Mouse (Mus musculus): ENCODE data around the gene Rrm2.

Gene Rrm2

DNA sequence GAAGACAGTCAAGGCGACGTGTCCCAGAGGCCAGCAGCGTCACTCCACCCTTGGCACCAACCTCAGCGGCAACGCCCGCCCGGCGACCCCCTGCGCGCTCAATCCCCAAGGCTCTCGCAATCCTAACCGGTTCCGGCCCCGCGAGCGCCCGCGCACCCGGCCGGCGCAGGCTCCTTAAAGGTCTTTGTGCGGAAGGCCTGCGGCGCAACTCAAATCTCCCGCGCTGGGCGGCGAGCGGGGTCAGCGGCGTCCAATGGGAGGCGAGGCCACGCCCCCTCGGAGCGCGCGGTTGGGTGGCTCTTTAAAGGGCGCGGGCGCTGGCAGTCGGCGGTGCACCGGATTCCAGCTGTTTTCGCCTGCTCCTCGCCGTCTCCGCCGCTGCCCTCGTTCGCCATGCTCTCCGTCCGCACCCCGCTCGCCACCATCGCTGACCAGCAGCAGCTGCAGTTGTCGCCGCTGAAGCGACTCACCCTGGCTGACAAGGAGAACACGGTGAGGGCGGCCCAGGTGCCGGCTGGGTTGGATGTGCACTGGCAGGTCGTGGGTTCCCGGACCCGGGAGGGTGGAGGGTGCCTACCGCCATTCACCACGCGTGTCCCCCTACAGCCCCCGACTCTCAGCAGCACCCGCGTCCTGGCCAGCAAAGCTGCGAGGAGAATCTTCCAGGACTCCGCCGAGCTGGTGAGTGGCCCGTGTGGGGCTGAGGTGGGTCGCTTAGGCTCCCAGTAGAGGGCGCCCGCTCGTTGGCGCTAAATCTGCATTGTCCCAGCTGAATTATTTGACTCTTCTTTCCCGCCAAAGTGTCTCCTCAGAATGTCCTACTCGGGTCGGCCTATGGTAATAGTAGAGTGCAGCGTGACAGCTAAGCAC is at the start of gene Rrm2:
Gene Rrm2, plus strand, starts transcription at position 288 of the 870 bp plus-strand sequence.
- in situ Hi-C loops (cut with MboI; ENCODE audit: low pct_unique_long_range_greater_than_20kb in 1 of 2, low sequenced_read_pairs in 2 of 2, unreplicated experiment in 1 of 2), result no loop called here

DNA sequence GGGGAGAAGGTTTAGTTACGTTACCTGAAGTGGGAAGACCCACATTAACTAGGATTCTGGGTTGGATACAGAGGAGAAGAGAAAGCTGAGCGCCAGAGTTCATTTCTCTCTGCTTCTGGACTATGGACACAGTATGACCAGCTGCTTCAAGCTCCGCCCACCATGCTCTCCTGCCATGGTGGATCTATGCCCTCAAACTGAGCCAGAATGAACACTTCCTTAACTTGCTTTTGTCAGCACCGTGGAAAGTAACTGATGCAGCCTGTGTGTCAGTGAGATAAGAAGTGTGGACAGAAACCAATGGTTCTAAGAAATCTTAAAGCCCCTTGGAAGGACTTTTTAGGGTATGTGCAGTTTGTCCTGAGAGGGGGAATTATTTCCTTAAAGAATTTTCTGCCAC is 49.0 kb upstream of the Rrm2 start:
- in situ Hi-C loops (cut with MboI; ENCODE audit: low pct_unique_long_range_greater_than_20kb in 1 of 2, low sequenced_read_pairs in 2 of 2, unreplicated experiment in 1 of 2), result no loop called here

DNA sequence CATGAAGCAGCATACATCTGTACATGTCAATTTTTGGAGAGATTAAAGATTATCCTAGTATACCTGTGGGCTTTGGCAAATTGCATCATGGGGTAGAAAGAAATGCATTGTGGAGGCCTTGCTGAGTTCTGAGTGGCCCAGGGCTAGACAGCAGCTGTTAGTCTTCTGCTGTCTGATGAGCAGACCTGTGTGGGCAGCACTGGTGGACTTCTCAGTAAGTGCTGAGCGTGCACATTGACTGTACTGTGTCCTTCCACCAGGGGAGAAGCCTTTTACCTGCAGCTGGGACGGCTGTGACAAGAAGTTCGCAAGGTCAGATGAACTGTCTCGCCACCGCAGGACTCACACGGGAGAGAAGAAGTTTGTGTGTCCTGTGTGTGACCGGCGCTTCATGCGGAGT is 48.1 kb upstream of the Rrm2 start:
- in situ Hi-C loops (cut with MboI; ENCODE audit: low pct_unique_long_range_greater_than_20kb in 1 of 2, low sequenced_read_pairs in 2 of 2, unreplicated experiment in 1 of 2), result no loop called here

GRCm38 (mm10) chr12:24661100-24661499 is 46.9 kb upstream of the Rrm2 start:
- in situ Hi-C loops (cut with MboI; ENCODE audit: low pct_unique_long_range_greater_than_20kb in 1 of 2, low sequenced_read_pairs in 2 of 2, unreplicated experiment in 1 of 2), result no loop called here

- in situ Hi-C loops (cut with MboI; ENCODE audit: low pct_unique_long_range_greater_than_20kb in 1 of 2, low sequenced_read_pairs in 2 of 2, unreplicated experiment in 1 of 2), result no loop called here
These were observed 45.9 kb upstream of the Rrm2 start for GRCm38 (mm10) chr12:24662131-24662530.

DNA sequence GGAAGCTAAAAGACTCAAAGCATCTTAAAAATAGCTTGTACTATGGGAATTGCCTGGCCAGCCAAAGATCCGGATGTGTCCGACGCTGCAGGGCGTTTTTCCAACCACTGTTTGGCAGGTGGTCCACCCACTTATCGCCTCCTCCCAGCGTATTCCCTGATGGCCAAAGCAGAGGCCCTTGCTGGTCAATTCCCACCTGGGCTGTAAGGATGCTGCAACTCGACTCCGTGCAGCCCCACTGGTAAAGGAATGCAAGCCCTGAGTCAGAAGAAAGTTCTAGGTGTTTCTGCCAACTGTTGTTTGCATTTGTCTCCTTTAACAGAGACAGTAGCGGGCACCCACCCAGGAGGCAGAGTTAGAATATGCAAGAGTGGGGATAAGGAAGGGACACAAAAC is 27.9 kb upstream of the Rrm2 start:
- in situ Hi-C loops (cut with MboI; ENCODE audit: low pct_unique_long_range_greater_than_20kb in 1 of 2, low sequenced_read_pairs in 2 of 2, unreplicated experiment in 1 of 2), result no loop called here

DNA sequence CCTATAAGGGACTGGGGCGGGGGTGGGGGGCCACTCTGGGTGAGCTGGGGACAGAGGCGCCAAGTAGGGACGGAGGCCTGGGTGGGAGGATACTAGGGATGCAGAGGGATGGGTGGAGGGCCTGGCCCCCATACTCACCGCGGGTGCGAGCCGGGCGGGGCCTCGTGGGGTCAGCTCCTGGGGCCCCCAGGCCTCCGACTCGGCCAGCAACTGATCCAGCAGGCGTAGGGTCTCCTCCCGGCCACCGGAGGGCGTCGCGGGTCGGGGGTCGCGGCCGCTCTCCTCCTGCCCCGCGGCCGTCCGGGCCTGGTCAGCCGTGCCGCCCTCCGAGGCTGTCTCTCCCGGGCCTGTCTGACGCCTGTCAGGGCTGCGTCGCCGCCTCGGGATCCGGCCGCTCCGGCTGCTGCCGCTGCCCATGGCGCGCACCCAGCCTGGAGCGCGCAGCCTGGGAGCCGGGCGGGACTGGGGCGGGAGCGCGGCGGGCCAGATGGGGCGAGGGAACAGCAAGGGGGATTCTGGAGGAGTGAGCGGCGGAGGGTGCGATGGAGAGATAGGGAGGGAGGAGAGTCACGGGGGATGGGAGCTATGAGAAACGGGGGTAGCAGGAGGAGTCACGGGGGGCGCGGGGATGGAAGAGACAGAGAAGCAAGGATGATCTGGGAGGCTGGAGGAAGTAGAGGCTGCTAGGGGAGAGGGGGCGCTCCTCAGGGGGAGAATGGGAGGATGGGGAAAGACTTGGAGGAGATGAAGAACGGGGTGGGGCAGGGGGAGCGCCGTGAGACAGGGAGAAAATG is 27.4 kb upstream of the Rrm2 start:
- in situ Hi-C loops (cut with MboI; ENCODE audit: low pct_unique_long_range_greater_than_20kb in 1 of 2, low sequenced_read_pairs in 2 of 2, unreplicated experiment in 1 of 2), result no loop called here

GRCm38 (mm10) chr12:24681286-24682023 is 26.6 kb upstream of the Rrm2 start, which contains the start of gene Cys1:
Gene Cys1, minus strand, starts transcription at chr12:24681813.
- in situ Hi-C loops (cut with MboI; ENCODE audit: low pct_unique_long_range_greater_than_20kb in 1 of 2, low sequenced_read_pairs in 2 of 2, unreplicated experiment in 1 of 2), result no loop called here

DNA sequence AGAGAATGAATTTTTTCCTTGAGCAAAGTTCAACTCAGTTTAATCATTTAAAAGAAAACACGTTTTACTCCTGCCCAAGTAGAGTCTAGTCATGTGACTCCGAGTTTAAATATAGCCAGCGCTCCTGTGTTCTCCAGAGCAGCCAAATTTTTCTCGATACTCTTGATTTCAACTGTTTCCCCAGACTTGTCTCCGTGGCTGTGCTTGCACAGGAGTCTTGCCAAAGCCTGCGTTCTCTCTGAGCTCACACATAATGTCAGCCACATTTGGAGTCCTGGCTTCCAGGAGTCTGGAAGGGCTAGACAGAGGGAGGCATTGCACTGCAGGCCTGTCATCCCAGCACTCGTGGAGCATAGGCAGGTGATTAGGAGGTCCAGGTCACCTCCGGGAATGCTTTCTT is 25.5 kb upstream of the Rrm2 start:
- in situ Hi-C loops (cut with MboI; ENCODE audit: low pct_unique_long_range_greater_than_20kb in 1 of 2, low sequenced_read_pairs in 2 of 2, unreplicated experiment in 1 of 2), result no loop called here

- in situ Hi-C loops (cut with MboI; ENCODE audit: low pct_unique_long_range_greater_than_20kb in 1 of 2, low sequenced_read_pairs in 2 of 2, unreplicated experiment in 1 of 2), result no loop called here
These were observed 24.6 kb upstream of the Rrm2 start for GRCm38 (mm10) chr12:24683461-24683860.

- in situ Hi-C loops (cut with MboI; ENCODE audit: low pct_unique_long_range_greater_than_20kb in 1 of 2, low sequenced_read_pairs in 2 of 2, unreplicated experiment in 1 of 2), result no loop called here
These were observed 21.9 kb upstream of the Rrm2 start for GRCm38 (mm10) chr12:24686038-24686695.

DNA sequence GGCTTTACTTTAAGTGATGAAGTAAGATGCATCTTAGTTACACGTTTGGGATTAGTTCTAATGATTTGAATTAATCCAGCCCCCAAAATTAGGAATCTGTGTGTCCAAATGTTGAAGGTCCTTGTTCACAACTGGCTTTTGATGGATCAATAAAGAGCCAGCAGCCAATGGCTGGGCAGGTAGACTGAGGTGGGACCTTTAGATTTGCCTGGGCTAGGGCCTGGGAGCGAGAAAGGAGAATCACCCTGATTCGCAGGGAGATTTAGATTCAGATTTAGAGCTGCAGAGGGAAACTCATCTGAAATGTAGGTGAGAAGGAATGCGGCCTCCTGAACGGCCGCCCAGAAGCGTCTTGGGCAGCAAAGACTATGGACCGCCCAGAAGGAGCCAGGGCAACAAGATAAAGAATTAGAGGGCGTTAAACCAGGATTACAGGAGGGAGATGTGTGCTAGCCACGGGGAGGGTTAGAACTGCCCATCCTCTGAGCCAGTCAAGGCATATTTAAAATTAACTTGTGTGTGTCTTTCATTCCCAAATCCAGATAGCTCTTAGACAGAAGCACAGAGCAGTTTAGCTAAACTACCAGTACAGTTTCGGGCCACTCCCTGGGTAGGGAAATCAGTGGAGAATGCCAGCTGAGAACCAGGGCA is 21.2 kb upstream of the Rrm2 start:
- in situ Hi-C loops (cut with MboI; ENCODE audit: low pct_unique_long_range_greater_than_20kb in 1 of 2, low sequenced_read_pairs in 2 of 2, unreplicated experiment in 1 of 2), result no loop called here

DNA sequence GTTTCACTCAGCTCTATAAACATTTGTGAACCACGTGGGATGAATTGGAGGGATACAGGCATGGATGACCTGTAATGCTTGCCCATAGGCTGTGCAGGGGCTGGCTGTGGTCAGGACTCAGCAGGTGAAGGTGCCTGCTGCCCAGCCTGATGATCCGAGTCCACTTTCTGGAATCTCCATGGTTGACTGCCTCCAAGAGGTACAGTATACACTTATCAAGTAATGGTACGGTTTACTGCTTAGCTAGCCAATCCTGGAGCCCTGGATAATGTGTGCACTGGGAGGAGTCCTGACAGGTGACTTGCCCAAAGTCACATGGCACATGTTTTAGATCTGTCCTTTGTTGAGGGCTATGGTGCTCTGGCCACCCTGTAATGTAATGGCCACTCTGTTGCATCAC is 17.7 kb upstream of the Rrm2 start:
- in situ Hi-C loops (cut with MboI; ENCODE audit: low pct_unique_long_range_greater_than_20kb in 1 of 2, low sequenced_read_pairs in 2 of 2, unreplicated experiment in 1 of 2), result loop anchor here in 1 of 2 experiments (10.0 kb wide), 1 partner anchor 236 kb away; no protein-coding TSS in a partner anchor

DNA sequence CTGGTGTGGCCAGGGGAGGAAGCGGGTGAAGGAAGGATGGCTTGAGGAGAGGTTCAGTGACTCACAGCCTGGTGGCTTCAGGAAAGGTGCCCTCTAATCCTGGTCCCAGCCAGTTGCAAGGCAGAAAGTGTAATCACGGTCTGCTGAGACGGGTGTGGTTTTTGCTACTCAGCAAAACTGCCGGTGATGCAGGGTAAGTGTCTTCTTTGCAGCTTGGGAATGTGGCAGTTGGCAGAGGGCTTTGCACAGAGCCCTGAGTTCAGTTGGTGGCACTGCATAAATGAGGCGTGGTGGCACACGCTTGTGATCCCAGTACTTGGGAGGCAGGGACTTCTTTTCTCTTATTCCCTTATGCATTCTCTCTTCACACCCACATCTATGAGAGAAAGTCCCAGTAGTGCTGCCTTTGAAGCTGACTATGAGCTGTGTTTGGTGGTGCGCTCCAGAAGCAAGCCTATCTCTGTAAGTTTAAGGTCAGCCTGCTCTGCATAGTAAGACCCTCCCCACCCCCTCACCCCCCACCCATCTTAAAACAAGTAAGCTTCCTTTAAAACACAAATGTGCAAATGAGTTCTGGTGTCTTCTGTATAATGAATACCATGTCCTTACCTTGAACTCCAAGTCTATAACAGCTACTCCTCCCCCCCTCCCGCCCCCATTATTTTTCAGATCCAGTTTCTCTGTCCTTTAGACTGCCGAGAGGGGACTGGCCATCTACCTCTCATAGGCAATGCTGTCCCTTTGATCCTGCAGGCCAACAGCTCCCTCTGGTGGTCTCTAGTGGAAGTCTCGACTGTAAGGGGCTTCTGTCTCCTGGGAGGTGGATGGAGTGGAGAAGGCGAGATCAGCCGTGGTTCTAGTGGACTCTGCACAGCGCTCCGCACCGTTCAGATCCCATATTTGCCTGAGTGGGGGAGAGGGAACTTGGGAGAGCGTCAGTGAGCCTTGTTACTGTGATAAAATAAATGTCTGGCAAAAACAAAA is 11.2 kb upstream of the Rrm2 start:
- in situ Hi-C loops (cut with MboI; ENCODE audit: low pct_unique_long_range_greater_than_20kb in 1 of 2, low sequenced_read_pairs in 2 of 2, unreplicated experiment in 1 of 2), result loop anchor here (5.0 to 10.0 kb wide), 3 partner anchors 89 to 242 kb away; no protein-coding TSS in a partner anchor

DNA sequence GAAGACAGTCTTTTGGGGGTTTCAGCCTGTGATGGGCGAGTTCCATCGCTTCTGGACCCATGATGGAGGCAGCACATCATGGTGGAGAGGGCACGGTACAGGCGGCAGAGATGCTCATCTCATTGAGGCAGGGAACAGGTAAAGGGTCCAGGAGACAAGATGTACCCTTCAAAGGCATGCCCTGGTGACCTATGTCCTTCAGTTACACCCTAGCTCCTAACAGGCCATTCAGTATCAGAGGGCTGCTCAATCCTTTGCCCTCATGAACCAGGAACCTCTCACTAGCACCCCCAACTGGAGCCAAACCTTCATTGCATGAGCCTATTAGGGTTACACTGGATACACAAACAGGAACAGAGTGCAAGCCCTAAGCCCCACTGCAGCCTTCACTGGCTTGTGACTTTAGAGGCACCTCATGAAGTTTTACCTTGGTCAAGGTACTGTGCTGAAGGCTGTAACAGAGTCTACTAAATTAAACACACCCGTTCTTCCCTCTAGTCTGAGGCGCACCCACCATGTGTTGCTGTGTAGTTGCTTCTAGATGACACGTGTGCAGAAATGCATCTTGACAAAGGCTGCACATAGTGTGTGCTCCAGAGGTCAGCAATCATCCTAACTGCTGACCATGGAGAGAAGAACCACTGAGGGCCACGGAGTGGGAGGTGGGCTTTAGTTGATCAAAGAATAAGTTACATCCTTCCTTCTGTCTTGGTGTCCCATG is 10.4 kb upstream of the Rrm2 start:
- in situ Hi-C loops (cut with MboI; ENCODE audit: low pct_unique_long_range_greater_than_20kb in 1 of 2, low sequenced_read_pairs in 2 of 2, unreplicated experiment in 1 of 2), result loop anchor here (5.0 to 10.0 kb wide), 3 partner anchors 90 to 243 kb away; no protein-coding TSS in a partner anchor

GRCm38 (mm10) chr12:24698514-24698913 is 9.5 kb upstream of the Rrm2 start:
- in situ Hi-C loops (cut with MboI; ENCODE audit: low pct_unique_long_range_greater_than_20kb in 1 of 2, low sequenced_read_pairs in 2 of 2, unreplicated experiment in 1 of 2), result loop anchor here (5.0 to 10.0 kb wide), 3 partner anchors 91 to 244 kb away; no protein-coding TSS in a partner anchor
